Mouse (Mus musculus) spleen, adult 2 months (tissue): ENCODE data around the gene Ugt1a7c.

ENCODE experiments used
- CTCF ChIP-seq: fragments of 200-500 bp; IDR thresholded peaks from 2 replicates; pipeline ENCODE4 v1.5.1; 2011; ENCODE audit warnings: mild to moderate bottlenecking, inconsistent platforms; ENCODE audit not compliant: insufficient read depth, insufficient read length, insufficient replicate concordance; ENCODE audit errors: extremely low read depth
- POLR2A ChIP-seq: fragments of 200-500 bp; IDR thresholded peaks from 2 replicates; pipeline ENCODE4 v1.6.1; 2011; ENCODE audit warnings: low read depth, low read length, inconsistent platforms

DNA sequence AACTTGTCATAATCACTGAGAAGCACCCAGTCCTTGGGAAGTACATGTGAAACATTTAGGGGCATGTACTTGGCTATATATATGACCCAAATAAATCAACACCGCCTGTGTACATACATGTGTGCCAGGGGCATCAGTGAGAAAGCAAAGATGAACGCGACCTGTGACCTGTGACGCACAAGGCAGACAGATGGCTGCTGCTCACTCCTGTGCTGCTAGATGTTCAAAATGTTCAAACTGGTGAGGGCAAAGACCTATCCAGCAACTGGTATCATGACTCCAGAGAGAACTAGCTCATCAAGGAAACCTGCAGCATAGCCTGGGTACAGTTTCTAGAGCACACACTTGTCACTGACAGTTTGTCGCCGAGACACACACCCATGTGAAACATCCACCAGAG, 172.6 kb downstream of the Ugt1a7c start:
- TF ChIP-seq CTCF (no peak), POLR2A (no peak)
